Mouse (Mus musculus): ENCODE results near the gene Tmem184b.

Gene Tmem184b

DNA sequence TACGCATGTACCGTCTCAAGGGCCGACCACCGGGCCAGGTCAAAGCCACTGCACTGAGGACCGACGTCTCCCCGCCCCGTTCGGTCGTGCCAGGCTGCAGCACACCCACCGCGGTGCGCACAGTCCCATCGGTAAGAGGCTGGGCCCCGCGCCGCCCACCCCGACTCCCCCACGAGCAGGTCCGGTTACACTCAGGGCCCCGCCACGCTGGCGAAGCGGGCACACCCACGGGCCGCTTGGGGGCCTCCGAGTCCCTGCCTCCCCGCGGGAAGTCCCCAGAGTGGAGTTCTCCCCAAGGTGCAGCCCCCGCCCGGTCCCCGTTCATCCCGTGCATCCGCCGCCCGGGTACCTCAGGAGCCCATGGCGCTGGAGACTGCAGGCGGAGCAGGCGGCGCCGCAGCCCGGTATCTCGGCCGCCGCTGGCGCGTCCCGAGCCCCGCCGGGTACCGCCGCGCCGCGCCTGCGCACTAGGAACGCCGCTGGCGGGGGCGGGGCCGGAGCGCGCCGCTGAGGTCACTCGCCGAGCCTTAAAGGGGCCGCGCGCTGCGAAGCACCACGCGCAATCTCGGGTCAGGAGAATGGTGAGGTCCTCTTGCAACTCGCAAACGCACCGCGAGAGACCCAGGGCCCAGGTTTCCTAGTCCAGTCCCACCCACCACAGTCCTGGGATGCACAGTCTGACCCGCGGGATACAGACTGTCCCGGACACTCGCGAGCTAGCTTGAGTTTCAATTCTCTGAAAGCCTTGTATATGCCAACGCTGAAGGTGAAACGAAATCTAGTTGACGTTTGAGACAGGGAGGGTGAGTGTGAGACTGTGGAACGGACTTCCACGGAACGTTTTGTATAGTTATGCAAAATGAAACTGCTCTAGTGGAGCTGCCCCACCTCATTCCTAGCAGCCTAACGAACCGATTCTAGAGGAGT lies at the start of gene Tmem184b:
Tmem184b (minus strand) TSS at position 734 of the 927 bp plus-strand sequence.
- DNase-seq (ENCODE audit: inconsistent age in 2 of 2, low spot score in 1 of 2), result peak; percentile 91 to 97

DNA sequence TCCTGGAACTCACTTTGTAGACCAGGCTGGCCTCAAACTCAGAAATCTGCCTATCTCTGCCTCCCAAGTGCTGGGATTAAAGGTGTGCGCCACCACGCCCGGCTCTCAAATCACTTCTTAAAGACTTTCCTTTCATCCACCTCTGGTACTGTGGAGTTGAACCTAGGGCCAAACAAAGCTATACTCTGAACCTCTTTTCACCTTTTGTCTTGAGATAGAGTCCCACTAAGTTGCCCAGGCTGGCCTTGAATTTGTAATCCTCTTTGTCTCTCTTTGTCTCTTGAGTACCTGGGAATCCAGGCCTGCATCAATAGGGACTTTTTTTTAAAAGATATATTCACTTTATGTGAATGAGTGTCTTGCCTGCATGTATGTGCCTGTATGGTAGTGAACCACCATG lies 44.7 kb upstream of the Tmem184b start:
- DNase-seq (ENCODE audit: inconsistent age in 2 of 2, low spot score in 1 of 2), result no peak

GRCm38 (mm10) chr15:79445786-79446654 lies 42.7 kb upstream of the Tmem184b start:
- no peak for DNase-seq (ENCODE audit: inconsistent age in 2 of 2, low spot score in 1 of 2)

- no peak for DNase-seq (ENCODE audit: inconsistent age in 2 of 2, low spot score in 1 of 2)
Observed at GRCm38 (mm10) chr15:79443856-79444410, 40.6 kb upstream of the Tmem184b start.

DNA sequence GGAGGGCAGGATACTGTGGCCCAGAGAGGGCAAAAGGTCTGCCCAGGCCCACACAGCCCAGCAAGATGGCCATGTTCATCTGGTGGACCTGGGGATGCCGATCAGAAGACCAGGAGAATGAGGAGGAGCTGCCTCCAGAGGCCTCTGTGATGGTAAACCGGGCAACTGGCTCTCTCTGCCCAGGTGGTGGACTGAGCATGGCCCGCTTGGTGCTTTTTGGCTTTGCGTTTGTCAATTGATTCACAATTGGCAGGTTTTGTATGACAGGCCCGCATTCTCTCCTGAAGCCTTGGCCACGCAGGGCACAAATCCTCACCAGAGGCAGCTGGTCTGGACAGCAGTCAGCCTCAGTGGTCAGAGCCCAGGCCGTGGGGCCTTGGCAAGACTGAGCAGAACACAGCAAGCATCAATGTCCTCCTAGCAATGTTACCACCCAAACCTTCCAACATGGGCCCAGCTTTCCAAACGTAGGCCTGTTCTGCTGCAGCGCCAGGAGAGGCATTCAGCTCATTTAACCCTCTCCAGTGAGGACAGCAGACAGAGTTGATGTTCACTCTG lies 39.7 kb upstream of the Tmem184b start:
- DNase-seq (ENCODE audit: inconsistent age in 2 of 2, low spot score in 1 of 2), result peak in 1 of 2 experiments; percentile 26

DNA sequence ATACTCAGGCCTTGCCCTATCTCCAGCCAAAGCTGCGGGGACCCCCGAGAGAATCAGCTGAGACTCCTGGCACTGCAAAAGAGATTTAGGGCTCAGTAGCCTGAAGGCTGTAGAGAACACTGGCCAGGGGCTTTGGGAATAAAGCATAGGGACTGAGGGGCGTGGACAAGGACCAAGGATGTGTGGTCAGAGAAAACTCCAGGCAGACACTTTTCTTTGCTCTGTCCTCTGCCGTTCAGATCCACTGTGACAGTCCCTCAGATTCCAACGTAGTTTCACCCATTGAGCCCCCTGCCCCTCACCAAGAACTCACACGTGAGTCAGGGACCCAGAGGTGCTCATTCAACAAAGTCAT lies 38.9 kb upstream of the Tmem184b start:
- no peak for DNase-seq (ENCODE audit: inconsistent age in 2 of 2, low spot score in 1 of 2)

DNA sequence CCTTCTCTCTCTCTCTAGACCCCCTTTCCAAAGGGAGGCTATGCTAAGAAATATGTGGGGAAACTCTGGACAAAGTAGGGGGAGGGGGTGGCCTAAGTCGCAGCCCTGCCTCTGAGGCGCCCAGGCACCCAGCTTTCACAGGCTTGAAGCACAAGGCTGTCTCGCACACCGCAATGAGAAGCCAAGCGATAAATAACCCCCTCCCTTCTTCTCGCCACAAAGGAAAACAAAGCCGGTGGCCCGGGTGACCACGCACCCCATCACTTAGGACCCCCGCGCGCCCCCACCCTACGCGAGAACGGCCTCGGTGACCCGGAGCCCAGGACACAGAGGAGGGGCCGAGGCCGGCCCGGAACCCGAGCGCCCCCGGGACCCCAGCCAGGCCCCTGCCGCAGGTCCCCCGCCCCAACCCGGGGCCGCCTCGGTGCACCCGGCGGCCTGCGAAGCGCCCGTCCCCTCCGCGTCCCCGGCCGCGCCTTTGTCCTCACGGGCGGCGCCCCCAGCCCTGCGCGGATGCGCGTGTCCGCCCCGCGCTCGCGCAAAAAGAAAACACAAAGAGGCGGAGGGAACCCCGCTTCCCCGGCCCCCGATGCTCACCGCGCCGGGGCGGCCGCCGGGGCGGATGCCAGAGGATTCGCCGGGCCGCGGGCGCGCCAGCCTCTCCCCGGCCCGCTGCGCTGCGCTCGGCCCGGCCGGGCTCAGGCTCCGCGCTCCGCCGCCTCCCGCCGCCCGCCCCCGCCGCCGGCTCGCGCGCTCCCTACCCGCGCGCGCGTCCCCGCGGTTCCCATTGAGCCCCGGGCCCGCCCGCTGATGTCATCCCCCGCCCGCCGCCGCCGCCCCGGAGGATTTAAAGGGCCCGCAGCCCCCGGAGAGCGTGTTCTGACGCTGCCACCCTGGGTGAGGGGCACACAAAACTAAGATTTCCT lies 38.2 kb upstream of the Tmem184b start:
- peak; percentile 88 to 95 for DNase-seq (ENCODE audit: inconsistent age in 2 of 2, low spot score in 1 of 2)

GRCm38 (mm10) chr15:79440651-79441330 lies 37.4 kb upstream of the Tmem184b start:
- peak in 1 of 2 experiments; percentile 52 for DNase-seq (ENCODE audit: inconsistent age in 2 of 2, low spot score in 1 of 2)

- peak; percentile 75 to 91 for DNase-seq (ENCODE audit: inconsistent age in 2 of 2, low spot score in 1 of 2)
Observed at GRCm38 (mm10) chr15:79440223-79440622, 36.9 kb upstream of the Tmem184b start.

DNA sequence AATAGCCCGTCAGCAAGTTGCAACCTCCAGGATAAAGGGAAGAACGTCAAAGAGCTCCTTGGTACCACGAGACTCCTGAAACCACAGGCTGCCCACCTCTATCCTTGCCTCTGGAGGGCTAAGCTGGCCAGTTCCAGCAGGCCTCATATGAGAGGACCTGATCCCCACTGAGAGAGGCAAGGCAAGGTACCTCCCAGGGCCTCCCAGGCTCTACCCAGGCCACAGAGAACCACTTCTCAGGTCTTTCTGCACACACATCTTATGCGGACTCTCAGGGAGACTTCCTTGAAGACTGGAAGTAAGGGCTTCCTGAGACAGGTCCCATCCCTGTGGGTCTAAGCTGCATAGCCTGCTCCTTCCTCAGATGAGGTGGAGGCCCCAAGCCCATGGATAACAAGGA lies 36.0 kb upstream of the Tmem184b start:
- peak; percentile 13 to 58 for DNase-seq (ENCODE audit: inconsistent age in 2 of 2, low spot score in 1 of 2)

DNA sequence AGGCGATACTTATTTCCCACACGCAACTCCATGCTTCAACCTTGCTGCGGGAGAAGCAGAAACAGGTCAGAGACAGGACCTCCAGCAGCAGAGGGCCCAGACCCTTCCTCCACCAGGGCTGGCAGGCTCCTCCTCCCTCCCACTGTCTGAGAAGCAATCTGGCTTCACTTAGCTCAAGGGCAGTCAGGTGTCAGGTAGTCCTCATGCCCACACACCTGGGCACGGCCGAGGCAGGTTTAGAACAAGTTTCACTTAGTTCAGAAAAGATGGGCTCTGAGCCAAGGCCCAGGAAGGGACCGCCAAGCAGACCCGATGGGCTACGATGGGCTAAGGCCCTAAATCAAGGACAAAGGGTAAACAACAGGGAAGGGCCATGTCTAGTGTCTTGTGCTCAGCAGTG lies 35.4 kb upstream of the Tmem184b start:
- peak; percentile 35 to 63 for DNase-seq (ENCODE audit: inconsistent age in 2 of 2, low spot score in 1 of 2)

- DNase-seq (ENCODE audit: inconsistent age in 2 of 2, low spot score in 1 of 2), result peak; percentile 77 to 87
Observed at GRCm38 (mm10) chr15:79438209-79438810, 34.9 kb upstream of the Tmem184b start.

DNA sequence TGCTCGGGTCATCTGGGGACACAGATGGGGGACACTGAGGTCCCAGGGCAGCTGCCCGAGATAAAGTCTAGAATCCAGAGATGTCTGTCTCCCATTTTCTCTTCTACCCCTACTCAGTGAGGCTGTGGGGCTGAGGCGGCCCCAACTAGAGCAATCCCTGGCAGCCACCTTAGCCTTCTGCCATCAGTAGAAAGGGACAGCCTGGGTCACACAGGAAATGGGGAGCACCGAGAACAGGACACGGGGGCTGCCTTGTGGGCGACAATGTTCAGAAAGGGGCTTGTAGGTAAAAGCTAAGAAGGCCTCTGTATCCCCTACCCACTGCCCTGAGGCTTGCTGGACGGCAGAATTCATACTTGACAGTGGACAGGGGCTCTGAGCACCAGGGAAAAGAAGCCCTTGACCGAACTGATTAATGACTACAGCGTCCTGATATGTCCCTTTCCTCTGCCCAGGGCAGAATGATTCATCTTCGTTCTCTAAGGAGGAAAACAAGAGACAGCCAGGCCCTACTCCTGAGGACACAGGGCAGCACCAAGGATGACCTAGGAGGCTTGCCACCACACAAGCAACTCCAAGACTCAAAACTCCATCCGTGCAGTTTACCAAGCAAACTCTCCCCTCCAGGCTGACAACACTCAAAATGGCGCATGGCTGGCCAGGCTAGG lies 34.3 kb upstream of the Tmem184b start:
- peak; percentile 75 to 91 for DNase-seq (ENCODE audit: inconsistent age in 2 of 2, low spot score in 1 of 2)

- peak; percentile 73 to 82 for DNase-seq (ENCODE audit: inconsistent age in 2 of 2, low spot score in 1 of 2)
Observed at GRCm38 (mm10) chr15:79436481-79436921, 33.1 kb upstream of the Tmem184b start.

DNA sequence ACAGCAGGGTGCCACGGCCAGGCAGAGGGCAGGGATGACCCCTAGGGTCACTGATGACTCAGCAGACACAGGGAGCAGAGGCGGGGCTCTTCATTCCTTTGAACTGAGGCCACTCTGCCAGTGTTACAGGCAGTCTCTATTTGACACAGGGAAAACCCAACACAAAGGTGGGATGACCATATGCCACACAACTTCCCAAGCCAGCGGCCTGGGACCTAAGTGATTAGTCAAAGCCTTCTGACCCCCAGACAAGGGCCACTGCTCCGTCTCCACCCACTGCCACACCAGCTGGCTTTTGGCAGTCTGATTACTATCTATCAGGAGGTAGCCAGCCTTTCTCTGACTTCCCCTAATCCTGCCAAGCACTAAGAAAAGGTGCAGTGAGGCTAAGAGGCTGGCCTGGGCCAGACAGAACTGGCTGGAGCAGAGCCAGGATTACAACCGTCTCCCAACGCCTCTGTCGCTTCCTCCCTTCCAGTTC lies 31.9 kb upstream of the Tmem184b start:
- DNase-seq (ENCODE audit: inconsistent age in 2 of 2, low spot score in 1 of 2), result peak; percentile 87 to 93

DNA sequence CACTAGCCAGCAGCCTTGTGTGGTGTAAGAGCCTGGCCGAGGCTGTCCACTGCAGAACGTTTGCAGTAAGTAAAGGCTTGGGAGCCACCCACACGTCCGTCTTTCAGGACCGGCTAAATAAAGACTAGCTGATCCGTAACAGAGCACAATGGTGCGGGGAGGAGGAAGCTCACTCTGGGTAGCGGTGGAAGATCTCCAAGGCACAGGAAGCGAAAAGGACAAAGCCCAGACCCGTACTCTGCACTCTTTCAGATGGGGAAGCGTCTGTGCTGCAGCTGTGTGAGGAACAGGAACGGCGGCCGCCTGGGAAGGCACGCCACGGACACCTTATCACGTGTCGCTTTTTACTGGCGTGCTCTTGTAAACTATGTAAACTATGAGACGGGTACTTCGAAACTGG lies 29.5 kb upstream of the Tmem184b start:
- peak; percentile 36 to 61 for DNase-seq (ENCODE audit: inconsistent age in 2 of 2, low spot score in 1 of 2)

GRCm38 (mm10) chr15:79432328-79432727 lies 29.0 kb upstream of the Tmem184b start:
- DNase-seq (ENCODE audit: inconsistent age in 2 of 2, low spot score in 1 of 2), result peak in 1 of 2 experiments; percentile 15

DNA sequence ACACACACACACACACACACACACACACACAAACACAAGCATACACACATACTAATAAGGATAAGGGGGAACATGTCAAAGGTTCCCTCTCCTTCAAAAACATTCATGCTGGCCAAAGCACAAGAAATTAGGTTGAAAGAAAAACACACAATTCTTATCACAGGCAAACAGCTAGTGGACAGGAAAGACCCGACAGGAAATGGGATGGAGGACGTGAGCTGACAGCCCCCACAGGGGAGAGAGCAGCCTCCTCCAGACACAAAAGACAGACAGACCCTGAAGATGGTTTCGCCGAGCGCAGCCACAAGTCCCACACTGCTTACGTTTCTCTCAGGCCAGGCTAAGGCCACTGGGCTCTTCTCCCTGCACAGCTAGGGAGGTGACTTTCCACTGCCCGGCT lies 28.6 kb upstream of the Tmem184b start:
- DNase-seq (ENCODE audit: inconsistent age in 2 of 2, low spot score in 1 of 2), result peak; percentile 13 to 49

Data from adrenal gland, adult (tissue).